Mouse (Mus musculus) myocyte (in vitro differentiated cells): ENCODE measurements around the gene Gm2663. TPM values are rescaled to one million over a fixed set of nuclear protein-coding genes. Genes with fewer than 3 reads are reported as not detected.
"Not testable (repeated sequence)": the region's sequence is repeated elsewhere in the genome, so short reads cannot be mapped to it uniquely, and the experiment has no call there.

Experiments used
- H3K27me3 ChIP-seq: one replicate; pipeline ENCODE4 v1.6.1; 2011; ENCODE audit not compliant: control insufficient read depth, insufficient read depth, insufficient read length
- H3K36me3 ChIP-seq: one replicate; pipeline ENCODE4 v1.6.1; 2011; ENCODE audit not compliant: control insufficient read depth, insufficient read depth
- H3K4me2 ChIP-seq: one replicate; pipeline ENCODE4 v1.6.1; 2011; ENCODE audit warnings: low read depth, control low read depth
- H3K4me3 ChIP-seq: one replicate; pipeline ENCODE4 v1.5.1; 2011; ENCODE audit warnings: mild to moderate bottlenecking, control low read depth, moderate library complexity
- H3K79me2 ChIP-seq: one replicate; pipeline ENCODE4 v1.6.1; 2011; ENCODE audit not compliant: control insufficient read depth, insufficient read depth
- H3ac ChIP-seq: one replicate; pipeline ENCODE4 v1.6.1; 2011; ENCODE audit not compliant: control insufficient read depth, insufficient read length
- CEBPB ChIP-seq: IDR thresholded peaks from 2 replicates; pipeline ENCODE4 v1.6.1; 2011; ENCODE audit warnings: mild to moderate bottlenecking, moderate library complexity; ENCODE audit not compliant: poor library complexity, insufficient read depth, severe bottlenecking
- E2F4 ChIP-seq: IDR thresholded peaks from one replicate; pipeline ENCODE4 v1.6.1; 2011; ENCODE audit warnings: mild to moderate bottlenecking, control low read depth, moderate library complexity; ENCODE audit not compliant: insufficient read depth
- MAX ChIP-seq: IDR thresholded peaks from one replicate; pipeline ENCODE4 v1.6.1; 2011; ENCODE audit warnings: low read depth, mild to moderate bottlenecking, control low read depth
- MYOD1 ChIP-seq, 3 experiments: IDR thresholded peaks; one replicate each; pipeline ENCODE4 v1.6.1; 2011; ENCODE audit warnings: control low read depth in 2 of 3, low read depth in 2 of 3, mild to moderate bottlenecking in 2 of 3, moderate library complexity in 1 of 3; ENCODE audit not compliant: insufficient read length in 2 of 3, control insufficient read depth in 1 of 3
- MYOG ChIP-seq, 3 experiments: IDR thresholded peaks; one replicate each; pipeline ENCODE4 v1.6.1; 2011; ENCODE audit warnings: control low read depth in 2 of 3, low read depth in 2 of 3, mild to moderate bottlenecking in 2 of 3; ENCODE audit not compliant: insufficient read length in 2 of 3, control insufficient read depth in 1 of 3, insufficient read depth in 1 of 3
- POLR2A ChIP-seq: IDR thresholded peaks from one replicate; pipeline ENCODE4 v1.6.1; 2011; ENCODE audit warnings: low read depth, mild to moderate bottlenecking, control low read depth, moderate library complexity; ENCODE audit not compliant: insufficient read length
- POLR2AphosphoS2 ChIP-seq: IDR thresholded peaks from one replicate; pipeline ENCODE4 v1.6.1; 2011; ENCODE audit warnings: low read depth, control low read depth; ENCODE audit not compliant: insufficient read length
- REST ChIP-seq: IDR thresholded peaks from one replicate; pipeline ENCODE4 v1.6.1; 2011; ENCODE audit warnings: mild to moderate bottlenecking, control low read depth, moderate library complexity; ENCODE audit not compliant: insufficient read depth, insufficient read length
- SRF ChIP-seq: IDR thresholded peaks from one replicate; pipeline ENCODE4 v1.6.1; 2011; ENCODE audit warnings: low read depth; ENCODE audit not compliant: control insufficient read depth, insufficient read length
- TCF12 ChIP-seq: IDR thresholded peaks from one replicate; pipeline ENCODE4 v1.6.1; 2011; ENCODE audit warnings: mild to moderate bottlenecking, control low read depth; ENCODE audit not compliant: poor library complexity, insufficient read depth, severe bottlenecking
- TCF3 ChIP-seq: IDR thresholded peaks from one replicate; pipeline ENCODE4 v1.6.1; 2011; ENCODE audit warnings: low read depth, control low read depth; ENCODE audit not compliant: insufficient read length
- USF1 ChIP-seq: IDR thresholded peaks from one replicate; pipeline ENCODE4 v1.6.1; 2011; ENCODE audit warnings: low read depth, mild to moderate bottlenecking, control low read depth, moderate library complexity
- polyA plus RNA-seq: library from polyadenylated mRNA; unstranded; fragments of >200 nt; fragmentation: generic; extraction: Trizol; gene quantifications from one replicate; pipeline ENCODE4 v1.2.1, GENCODE M21; 2012; ENCODE audit warnings: missing spikeins

Gene Gm2663
- polyA plus RNA-seq, 1 experiment, result not detected

GRCm38 (mm10) chr6:41027053-41027452 is 27.8 kb upstream of the Gm2663 start:
- Histone ChIP-seq H3K4me2 (peak overlapping the region; percentile 68), H3K79me2 (no peaks in the 10 kb centered on the region), H3K27me3 (no peaks in the 10 kb centered on the region), H3ac (no peak overlapping the region), H3K36me3 (no peaks in the 10 kb centered on the region), H3K4me3 (no peak overlapping the region)
- TF ChIP-seq CEBPB (peak; percentile 86), TCF3 (no peak)

- H3ac ChIP-seq, result no peak overlapping the region
- TF ChIP-seq TCF3, result no peak
- no peak for TF ChIP-seq SRF
- no peak for TF ChIP-seq E2F4
- no peak for TF ChIP-seq POLR2AphosphoS2
- peak; percentile 67 for TF ChIP-seq POLR2A
- TF ChIP-seq MYOG (IDR thresholded peaks at IDR 0.05; ENCODE audit: control insufficient read depth in 1 of 3, insufficient read depth in 1 of 3, insufficient read length in 2 of 3, low read depth in 2 of 3), result peak in 2 of 3 experiments; percentile 89 to 95
- TF ChIP-seq USF1, result no peak
- no peak for TF ChIP-seq REST
- TF ChIP-seq MYOD1 (IDR thresholded peaks at IDR 0.05; ENCODE audit: control insufficient read depth in 1 of 3, insufficient read length in 2 of 3, low read depth in 2 of 3), result peak in 2 of 3 experiments; percentile 87 to 96
- TF ChIP-seq CEBPB, result no peak
- TF ChIP-seq MAX, result no peak
- no peak for TF ChIP-seq TCF12
Measured at GRCm38 (mm10) chr6:41025873-41026650, 26.8 kb upstream of the Gm2663 start.

GRCm38 (mm10) chr6:41019140-41019539 is 19.9 kb upstream of the Gm2663 start:
- no peaks in the 10 kb centered on the region for H3K79me2 ChIP-seq
- no peaks in the 10 kb centered on the region for H3K27me3 ChIP-seq
- TF ChIP-seq USF1, result no peak
- no peak for TF ChIP-seq SRF
- TF ChIP-seq MYOG (IDR thresholded peaks at IDR 0.05; ENCODE audit: control insufficient read depth in 1 of 3, insufficient read depth in 1 of 3, insufficient read length in 2 of 3, low read depth in 2 of 3), result no peak
- TF ChIP-seq REST, result no peak
- no peak for TF ChIP-seq TCF12
- no peak for TF ChIP-seq MYOD1 (IDR thresholded peaks at IDR 0.05; ENCODE audit: control insufficient read depth in 1 of 3, insufficient read length in 2 of 3, low read depth in 2 of 3)
- TF ChIP-seq E2F4, result no peak
- no peak overlapping the region for H3K4me2 ChIP-seq
- H3K36me3 ChIP-seq, result no peaks in the 10 kb centered on the region
- H3ac ChIP-seq, result no peak overlapping the region
- H3K4me3 ChIP-seq, result no peak overlapping the region

More at GRCm38 (mm10) chr6:41025873-41026650, 26.8 kb upstream of the Gm2663 start:
- H3K4me2 ChIP-seq, result peak overlapping the region; percentile 68
- no peaks in the 10 kb centered on the region for H3K79me2 ChIP-seq
- H3K36me3 ChIP-seq, result no peaks in the 10 kb centered on the region
- H3K27me3 ChIP-seq, result no peaks in the 10 kb centered on the region
- H3K4me3 ChIP-seq, result no peak overlapping the region

- Histone ChIP-seq H3K4me2 (no peak overlapping the region), H3K36me3 (no peaks in the 10 kb centered on the region), H3K27me3 (no peaks in the 10 kb centered on the region), H3K79me2 (no peaks in the 10 kb centered on the region), H3ac (no peak overlapping the region), H3K4me3 (no peak overlapping the region)
- TF ChIP-seq CEBPB (peak; percentile 36; the same call in 1 of the 2 replicates), SRF (no peak)
Measured at GRCm38 (mm10) chr6:41018629-41019028, 19.4 kb upstream of the Gm2663 start.

- no peak overlapping the region for H3K4me3 ChIP-seq
- no peak overlapping the region for H3K4me2 ChIP-seq
- H3ac ChIP-seq, result no peak overlapping the region
- no peaks in the 10 kb centered on the region for H3K27me3 ChIP-seq
- H3K36me3 ChIP-seq, result no peaks in the 10 kb centered on the region
- TF ChIP-seq USF1 (no peak), MYOD1 (IDR thresholded peaks at IDR 0.05; ENCODE audit: control insufficient read depth in 1 of 3, insufficient read length in 2 of 3, low read depth in 2 of 3) (no peak), MAX (peak; percentile 31), SRF (no peak), POLR2AphosphoS2 (no peak)
- no peaks in the 10 kb centered on the region for H3K79me2 ChIP-seq
Measured at GRCm38 (mm10) chr6:41015065-41015464, 15.8 kb upstream of the Gm2663 start.

GRCm38 (mm10) chr6:40964454-40964853 is 34.8 kb downstream of the Gm2663 start, which contains the start of gene 1810009J06Rik:
1810009J06Rik (plus strand) TSS chr6:40964754.
- not testable (repeated sequence) for H3K36me3 ChIP-seq, H3K79me2 ChIP-seq, H3ac ChIP-seq, H3K4me3 ChIP-seq, H3K27me3 ChIP-seq, H3K4me2 ChIP-seq
